Mouse (Mus musculus) heart, adult 8-10 months (tissue): ENCODE data around the gene Slc35b1. TPM values are rescaled to one million over a fixed set of nuclear protein-coding genes. Genes with fewer than 3 reads are reported as not detected.
"Not testable (repeated sequence)": the region's sequence is repeated elsewhere in the genome, so short reads cannot be mapped to it uniquely, and the experiment has no call there.

Experiments used
- DNase-seq: peaks from one replicate; pipeline ENCODE4 v3.0.0; 2022; ENCODE audit warnings: low spot score
- total RNA-seq, 4 experiments: library from RNA; stranded (reverse); gene quantifications; 2 replicates each; pipeline ENCODE4 v1.2.4; 2022

Slc35b1 gene
- total RNA-seq, 4 experiments from 2014 or later: 35.4 to 42.2 (median 36.5) TPM

DNA sequence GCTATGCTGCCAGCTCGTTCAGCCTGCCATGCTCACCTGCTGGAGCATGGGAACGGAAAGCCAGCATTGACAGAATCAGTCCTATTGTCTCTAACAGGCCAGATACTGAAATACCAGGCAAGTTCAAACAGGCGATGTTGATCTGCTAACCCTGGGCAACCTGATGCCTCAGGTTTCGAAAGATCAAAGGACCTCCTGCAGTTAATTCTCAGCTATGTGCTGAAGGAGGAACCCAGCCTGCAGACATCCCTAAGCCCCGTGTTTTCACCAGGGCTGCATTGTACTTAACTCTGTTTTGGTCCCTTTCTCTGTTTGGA lies 9.0 kb downstream of the Slc35b1 start:
- no peak for DNase-seq

DNA sequence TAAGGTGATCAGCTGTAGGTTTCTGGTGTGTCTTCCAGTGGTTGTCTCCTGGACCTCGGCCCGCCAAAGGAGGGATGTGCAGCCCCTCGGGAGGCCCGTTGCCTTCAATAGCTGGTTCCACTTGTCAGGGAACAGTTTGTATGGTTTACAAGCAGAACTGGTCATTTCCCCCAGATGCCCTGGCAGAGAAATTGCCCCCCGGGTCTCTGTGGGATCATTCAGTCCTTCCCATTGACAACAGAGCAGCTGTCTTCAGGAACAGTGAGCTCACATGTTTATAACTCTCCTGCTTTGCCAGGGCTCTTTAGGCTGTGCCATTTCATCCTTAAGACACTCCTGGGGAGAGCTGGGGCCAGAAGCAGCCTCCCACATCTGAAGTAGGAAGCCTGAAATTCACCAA lies 9.6 kb downstream of the Slc35b1 start:
- no peak for DNase-seq

DNA sequence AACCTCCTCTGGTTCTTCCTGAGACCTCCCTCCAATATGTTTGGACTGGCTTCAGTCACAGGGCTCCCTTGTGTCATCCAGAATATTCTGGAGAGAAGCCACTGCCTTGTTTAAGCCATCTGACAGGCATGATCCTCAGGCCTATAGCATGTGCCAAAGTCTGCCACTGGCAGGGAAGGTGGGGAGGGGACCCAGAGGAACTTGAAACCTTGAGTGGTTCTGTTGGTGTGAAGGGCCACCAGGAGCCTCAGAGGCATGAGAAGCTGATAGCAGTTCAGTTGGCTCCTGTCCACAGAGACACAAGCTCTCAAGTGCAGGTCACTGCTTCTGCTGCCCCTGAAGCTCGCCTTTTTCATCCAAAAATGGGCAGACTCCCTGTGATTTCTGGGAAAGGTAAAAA lies 12.1 kb downstream of the Slc35b1 start:
- no peak for DNase-seq

DNA sequence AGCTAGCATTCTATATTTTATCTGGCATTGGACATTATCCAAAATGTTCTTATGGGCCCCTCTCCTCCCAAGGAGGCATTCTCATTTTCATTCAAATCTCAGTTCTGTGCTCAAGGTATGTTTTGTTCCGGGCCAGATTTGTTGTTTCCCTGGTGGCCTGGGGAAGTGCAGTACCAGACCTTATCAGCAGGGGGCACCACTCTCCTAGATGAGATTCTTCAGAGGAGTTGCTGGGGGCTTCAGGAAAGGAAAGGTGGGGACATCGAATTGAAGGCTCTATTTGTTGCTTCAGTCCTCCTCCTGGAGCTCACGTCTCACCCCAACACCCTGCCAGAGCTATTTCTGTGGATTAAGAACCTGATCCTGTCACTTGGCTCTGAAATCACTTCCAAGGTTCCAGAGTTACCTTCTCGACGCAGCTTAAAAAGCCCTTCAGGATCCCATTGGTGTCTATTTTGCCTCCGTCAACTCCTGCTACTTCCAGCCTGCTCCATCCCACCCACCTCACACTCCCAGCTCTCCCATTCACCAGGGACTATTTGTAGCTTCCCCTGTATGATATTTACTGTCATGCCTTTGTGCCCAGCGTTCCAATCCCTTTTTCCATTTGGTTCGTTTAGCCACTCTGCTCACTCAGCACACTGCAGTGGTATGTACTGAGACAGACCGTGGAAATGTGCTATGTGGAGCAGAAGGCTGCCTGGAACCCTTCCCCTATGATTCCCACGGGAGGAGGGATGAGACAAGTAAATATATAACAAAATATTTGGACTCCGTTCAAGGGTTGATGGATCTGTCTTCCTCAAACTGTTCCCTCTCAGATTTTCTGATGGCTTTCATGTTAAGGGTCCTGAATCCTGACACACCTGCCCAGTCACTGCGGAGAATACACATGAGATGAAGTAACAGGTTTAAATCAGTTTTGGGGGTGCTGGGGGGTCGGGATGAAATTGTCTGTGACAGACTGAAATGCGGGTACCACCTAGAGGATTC lies 13.6 kb downstream of the Slc35b1 start:
- peak; percentile 75 for DNase-seq

DNA sequence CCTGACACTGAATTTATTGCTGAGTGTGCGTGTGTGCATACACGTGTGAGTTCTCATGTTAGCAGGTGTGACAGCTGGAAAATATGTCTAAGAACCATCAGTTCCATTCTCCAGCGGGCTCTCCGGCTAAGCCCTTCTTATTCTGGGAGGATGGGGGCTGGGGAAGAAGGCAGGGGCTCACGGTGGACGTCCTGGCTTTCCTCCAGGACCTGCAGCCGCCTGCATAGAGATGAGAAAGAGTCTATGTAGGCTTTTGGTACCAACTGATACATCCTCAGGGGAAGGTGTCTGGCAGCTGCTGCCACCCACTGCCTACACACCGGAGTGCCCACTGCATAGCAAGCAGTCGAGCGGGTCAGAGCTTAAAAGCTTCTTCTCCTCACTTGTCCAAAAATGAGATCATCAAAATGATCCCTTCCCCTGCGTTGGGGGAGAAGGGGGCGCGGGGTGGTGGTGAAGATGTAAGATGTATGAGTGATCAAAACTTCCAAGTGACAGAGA lies 15.1 kb downstream of the Slc35b1 start:
- DNase-seq: no peak

DNA sequence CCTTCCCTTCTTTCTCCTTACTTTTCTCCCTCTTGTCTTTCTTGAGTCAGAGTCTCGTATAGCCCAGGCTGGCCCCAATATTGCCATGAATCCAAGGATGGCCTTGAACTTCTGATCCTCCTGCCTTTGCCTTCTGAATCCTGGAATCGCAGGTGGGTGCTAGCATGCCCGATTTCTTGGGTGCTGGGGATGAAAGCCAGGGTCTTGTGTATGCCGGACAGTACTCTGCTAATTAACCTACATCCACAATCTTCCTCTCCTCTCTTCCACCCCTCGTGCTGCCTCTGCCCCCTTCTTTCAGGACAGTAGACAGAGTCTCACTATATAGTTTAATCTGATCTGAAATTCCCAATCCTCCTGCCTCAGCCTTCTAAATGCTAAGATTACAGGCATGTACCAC lies 17.1 kb downstream of the Slc35b1 start:
- no peak for DNase-seq

DNA sequence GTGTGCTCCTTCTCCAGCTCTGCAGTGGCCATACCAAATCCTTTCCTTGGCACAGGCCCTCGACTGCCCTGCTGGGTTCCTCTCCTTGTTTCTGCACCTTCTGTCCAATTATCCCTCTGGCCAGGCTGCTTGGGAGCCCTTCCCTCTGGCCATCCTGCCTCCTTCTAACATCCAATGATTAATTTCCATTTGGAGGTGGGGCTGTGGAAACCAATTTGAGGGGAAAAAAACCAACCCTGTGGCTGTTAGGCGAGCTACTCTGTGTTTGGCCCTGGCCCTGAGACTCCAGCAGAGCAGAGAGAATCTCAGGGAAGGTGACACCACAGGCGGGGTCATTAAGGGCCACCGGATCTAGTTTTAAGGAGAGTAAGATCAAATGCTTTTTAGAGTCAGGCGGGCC lies 17.7 kb downstream of the Slc35b1 start:
- DNase-seq: no peak

DNA sequence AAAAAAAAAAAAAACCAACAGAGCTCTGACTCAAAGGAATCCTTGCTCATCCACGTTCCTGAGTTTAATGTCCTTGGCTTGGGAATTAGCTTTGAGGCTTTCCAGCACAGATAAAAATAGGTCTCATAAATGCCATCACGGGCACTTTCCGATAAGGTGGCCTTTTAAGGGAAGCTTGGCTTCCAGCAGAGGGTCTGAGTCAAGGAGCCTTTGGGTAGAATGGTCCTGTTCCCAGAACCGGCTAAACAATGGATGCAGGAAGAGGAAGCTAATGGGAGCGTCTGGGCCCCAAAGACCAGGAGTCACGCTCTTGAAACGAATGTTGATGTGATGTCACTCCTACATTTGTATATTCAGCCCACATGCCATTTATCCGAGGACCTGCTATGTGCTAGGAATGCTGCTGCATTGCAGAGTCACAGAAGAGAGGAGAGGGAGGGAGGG lies 18.2 kb downstream of the Slc35b1 start:
- DNase-seq: peak; percentile 57

DNA sequence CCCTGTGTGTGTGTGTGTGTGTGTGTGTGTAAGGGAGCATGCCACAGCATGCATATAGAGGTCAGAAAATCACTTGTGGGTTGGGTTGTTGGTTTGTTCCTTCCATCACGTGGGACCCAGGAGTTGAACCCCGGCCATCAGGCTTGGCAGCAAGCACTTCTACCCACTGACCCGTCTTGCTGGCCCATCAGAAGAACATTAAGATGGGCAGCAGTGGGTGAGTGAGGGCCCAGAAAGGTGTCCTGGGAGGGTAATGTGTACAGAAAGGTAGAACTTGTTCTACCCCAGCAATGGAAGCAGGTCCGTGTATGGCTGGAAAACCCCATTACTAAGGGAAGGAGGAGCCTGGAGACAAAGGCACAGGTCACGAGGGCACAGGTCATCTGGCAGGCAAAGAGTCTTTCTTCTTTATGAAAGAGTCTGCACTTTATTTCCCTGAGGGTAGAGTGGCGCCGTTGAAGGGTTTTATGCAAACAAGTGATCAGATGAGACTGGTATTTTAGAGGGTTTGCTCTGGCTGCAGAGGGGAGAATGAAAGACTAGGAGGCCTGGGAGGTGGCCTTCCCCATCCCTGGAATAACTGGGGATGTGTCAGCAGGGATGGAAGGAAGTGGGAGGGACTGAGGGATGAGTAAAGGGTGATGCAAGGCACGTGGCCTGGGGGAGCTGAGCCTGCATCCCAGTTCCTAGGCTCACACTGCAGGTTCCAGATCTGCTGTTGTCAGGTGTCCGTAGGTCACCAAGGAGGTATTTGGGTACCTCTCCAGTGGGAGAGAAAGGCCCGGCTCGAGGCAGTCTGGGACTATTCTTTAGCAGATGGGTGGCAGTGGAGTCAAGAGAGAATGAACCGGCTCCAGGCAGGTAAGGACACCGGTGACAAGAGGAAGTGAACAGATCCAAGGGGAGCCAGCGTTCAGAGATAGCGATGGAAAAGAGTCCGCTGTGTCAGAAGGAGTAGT lies 19.2 kb downstream of the Slc35b1 start:
- DNase-seq: no peak

DNA sequence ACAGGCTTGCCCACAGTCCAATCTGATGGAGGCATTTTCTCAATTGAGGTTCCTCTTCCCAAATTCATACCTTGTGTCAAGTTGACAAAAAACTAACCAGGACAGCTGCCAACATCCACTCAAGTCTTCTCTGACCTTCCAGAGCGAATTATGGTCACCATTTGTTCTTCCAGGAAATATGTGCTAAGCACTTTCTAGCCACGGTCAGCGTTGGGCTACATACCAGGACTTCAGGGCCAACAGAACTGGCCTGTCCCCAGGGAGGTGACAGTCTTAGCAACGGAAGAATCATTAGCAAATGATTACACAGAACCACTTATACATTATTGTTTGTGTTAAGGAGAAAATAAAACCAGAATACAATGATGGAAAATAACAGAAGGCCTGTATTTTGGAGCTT lies 21.3 kb downstream of the Slc35b1 start:
- peak; percentile 45 for DNase-seq

DNA sequence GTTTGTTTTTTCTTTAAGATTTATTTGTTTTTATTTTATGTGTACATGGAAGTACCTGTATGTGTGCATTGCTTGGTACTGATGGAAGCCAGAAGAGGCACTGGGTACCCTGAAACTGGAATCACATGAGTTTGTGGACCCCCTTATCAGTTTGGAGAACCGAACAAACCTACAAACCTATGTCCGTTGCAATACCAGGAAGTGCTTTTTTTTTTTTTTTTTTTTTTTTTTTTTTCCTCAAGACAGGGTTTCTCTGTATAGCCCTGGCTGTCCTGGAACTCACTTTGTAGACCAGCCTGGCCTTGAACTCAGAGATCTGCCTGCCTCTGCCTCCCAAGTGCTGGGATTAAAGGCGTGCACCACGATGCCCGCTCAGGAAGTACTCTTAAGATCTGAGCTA lies 21.9 kb downstream of the Slc35b1 start:
- not testable (repeated sequence) for DNase-seq

DNA sequence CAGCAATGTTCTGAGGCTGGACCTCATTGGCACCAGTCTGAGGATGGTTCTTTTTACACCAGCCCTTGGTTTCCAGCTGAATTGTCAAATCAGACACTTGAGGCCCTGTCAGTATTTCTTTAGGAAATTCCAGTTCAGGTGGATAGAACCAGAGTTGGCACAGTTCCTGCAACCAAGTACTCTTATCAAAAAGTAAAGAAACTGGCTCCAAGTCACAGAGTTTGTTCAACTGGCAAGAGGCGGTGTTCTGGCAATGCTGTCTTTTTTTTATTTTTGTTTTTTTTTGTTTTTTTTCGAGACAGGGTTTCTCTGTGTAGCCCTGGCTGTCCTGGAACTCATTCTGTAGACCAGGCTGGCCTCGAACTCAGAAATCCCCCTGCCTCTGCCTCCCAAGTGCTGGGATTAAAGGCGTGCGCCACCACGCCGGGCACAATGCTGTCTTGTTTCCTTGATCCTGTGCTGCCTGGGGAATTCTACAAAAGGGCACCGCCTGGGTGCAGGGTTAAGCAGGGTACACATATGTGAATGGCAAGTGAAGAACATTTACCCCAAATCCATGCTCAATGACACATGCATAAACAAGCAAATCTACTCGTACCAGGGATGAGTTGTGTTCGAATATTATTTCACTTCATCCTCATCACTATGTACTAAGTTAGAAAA lies 25.1 kb downstream of the Slc35b1 start:
- no peak for DNase-seq

DNA sequence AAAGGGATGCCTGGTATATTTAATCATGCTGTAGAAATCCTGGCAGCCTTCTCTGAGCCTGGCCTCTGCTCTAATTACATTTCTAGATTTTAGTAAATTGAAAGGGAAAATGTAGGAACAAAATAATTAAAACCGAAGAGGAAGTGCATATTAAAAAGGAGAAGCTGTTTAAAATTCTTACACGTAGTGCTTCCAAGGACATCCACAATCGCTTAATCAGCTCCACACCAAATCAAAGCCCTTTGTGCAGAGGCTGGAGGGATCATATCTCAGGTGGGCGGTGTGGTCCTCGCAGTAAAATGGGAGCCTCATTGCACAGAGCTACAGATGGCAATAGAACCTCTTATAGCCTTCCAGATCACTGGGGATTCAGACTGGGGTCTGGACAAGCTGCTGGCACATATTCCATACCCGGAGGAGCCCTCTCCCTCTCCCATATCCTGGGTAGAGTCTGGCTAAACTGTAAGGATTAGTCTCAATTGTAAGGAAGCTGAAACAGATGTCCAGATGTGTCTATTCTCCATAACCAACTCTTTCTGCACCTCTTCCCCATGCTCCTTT lies 27.0 kb downstream of the Slc35b1 start:
- no peak for DNase-seq

DNA sequence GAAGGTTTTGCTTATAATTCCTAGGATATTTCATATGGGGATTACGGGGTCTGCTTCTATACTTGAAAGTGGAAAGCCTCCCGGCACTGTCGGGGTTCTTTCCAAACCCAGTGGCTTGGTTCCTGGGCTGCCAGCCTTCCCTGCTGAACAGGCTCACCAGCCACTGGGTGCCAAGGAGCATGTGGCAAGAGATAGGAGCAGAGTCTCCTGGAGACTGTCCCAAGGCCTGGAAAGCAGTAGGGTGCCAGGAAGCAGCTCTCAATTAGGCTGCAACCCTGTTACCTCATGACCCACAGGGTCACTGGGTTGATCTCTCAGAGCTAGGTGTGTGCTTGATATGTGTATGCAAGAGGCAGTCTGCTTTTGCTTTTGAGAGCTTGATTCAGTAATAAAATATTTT lies 28.1 kb downstream of the Slc35b1 start:
- DNase-seq: no peak

DNA sequence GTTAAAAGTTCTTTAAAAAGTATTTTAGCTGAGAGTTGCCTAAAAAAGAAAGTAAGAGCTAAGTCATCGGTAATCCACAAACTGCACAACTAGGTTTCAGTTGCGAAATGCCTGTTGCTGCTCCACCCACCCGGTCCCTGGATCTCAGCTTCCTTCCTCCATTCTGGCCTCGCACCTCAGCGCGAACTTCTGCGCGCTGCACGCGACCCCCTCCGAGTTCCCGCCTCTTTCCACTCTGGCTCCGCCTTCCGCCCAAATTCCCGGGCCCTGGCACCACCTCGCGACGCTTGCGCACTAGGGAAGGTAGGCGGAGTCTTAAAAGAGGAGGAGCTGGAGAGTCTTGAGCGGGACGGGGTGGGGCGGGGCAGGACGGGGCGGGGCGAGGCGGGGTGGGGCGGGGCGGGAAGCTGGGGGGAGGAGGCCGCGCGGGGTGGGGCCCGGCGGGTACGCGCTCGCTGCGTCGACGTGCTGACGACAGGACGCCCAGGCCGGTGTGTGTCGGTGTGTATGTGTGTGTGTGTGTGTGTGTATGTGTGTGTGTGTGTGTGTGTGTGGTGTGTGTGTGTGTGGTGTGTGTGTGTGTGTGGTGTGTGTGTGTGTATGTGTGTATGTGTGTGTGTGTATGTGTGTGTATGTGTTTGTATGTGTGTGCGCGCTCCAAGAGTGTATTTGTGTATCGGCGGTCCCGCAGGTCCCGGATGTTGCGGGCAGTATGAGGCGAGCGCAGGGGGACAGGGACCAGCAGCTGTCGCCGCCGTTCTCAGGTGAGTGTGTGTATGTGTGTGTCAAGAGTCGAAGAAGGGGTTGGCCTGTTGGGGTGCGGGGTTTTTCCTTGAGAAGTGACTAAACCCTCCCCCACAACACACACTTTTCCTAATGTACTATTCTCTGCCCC lies 29.4 kb downstream of the Slc35b1 start, which contains the start of gene Spop:
Gene Spop, plus strand, starts transcription at position 440 of the 895 bp plus-strand sequence.
- DNase-seq: peak; percentile 93

DNA sequence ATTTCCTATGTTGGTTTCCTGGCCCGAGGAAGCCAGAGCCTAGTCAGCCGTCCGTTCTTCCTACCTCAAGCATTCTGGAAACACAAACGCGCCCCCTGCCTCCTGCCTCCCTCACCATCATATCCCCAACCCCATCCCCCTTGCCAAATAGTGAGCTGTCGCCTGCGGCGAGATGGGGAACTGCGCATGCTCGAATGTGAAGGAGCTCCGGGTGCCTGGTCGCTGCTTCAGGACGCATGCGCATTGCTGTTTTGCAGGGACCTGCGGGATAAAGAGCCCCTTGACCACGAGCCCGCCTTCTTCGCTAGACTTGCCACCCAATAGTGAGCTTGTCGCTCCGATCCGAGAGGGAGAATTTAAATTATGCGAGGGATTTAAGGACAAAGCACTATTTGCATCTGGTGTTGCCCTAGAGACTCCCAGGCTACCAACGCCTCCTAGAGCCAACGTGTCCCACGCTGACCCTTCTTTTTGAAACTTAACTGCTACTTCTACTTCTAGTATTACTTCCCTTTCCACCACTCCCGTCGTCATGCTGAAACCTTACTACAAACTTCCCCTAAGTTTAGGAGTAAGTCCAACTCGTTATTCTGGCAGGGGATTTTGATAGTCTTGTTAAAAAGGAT lies 30.2 kb downstream of the Slc35b1 start:
- DNase-seq: peak; percentile 94

DNA sequence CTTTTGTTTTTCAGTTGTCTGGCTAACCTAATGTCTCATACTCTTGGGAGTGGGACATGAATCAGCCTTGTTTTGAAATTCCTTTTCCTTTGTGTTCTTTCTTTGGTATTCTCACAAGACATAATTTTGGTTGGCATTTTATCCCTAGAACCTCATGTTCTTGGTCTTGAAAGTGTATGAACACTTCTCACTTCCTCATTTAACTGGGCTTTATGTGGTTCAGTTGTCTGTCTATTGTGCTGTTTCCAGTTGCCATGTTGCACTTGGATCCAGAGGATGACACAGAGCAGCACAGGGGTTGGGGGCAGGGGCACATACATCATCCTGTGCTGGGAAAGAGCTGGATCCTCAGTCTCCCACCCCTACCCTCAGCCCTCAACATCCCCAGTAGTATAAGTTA lies 31.4 kb downstream of the Slc35b1 start:
- DNase-seq: peak; percentile 32

DNA sequence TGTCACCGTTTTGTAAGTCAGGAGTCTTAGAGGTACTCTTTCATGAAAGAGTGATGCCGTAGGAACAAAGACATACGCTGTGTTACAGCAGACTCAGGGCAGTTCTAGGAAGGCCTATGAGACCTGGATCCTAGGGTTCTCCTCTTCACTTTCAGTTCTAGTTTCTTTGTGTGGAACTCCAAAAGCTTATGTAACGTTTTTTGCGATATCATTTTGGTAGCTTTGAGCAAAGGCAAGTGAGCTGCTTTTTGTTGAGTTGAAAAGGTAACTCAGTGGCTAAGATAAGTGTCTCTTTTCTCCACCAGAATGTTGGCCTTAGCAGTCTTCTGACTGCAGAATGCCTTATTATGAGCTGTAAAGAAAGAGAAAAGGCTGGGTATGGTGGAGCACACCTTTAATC lies 32.8 kb downstream of the Slc35b1 start:
- no peak for DNase-seq

DNA sequence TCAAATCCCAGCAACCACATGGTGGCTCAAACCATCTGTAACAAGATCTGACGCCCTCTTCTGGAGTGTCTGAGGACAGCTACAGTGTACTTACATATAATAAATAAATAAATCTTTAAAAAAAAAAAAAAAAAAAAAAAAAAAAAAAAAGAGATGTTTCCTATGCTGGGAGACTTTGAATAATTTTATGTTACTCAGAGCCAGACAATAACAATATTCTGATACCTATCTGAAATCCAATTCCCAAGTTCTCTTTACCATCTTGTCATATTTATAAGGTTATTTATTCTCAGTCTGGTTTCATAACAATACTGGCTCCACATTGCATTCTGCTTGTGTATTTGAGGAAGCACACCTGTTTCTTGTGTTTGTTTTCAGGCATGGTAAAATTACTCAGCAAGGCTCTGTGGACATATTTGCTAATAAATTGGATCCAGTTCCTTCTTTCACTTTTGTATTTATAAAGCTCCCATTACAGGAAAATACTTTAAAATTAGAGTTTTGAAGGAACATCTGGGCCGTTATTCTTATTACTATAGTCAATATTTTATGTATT lies 36.5 kb downstream of the Slc35b1 start:
- DNase-seq: peak; percentile 45
